Mouse (Mus musculus): ENCODE results near the gene Spata7. TPM values are rescaled to one million over a fixed set of nuclear protein-coding genes. Genes with fewer than 3 reads are reported as not detected.
A peak's percentile ranks its signal among the peaks of the same experiment; 100 is the strongest.
"Not testable (repeated sequence)": the region's sequence is repeated elsewhere in the genome, so short reads cannot be mapped to it uniquely, and the experiment has no call there.

Gene Spata7
- total RNA-seq (2021), result 10 to 100 TPM; 30.8 to 31.6 TPM
- long read RNA-seq, experiment 1, transcript Spata7-201 (12 exons, 2,052 nt), result major isoform, 12 of 25 reads
- long read RNA-seq, experiment 1, partial matches to known transcripts, result 3 of 25 reads
- long read RNA-seq, experiment 1, other reads (novel, unspliced or antisense), result 7 of 25 reads
- long read RNA-seq, experiment 2, transcript Spata7-201 (12 exons, 2,052 nt), result major isoform, 13 of 20 reads
- long read RNA-seq, experiment 2, partial matches to known transcripts, result 2 of 20 reads
- long read RNA-seq, experiment 2, other reads (novel, unspliced or antisense), result 3 of 20 reads

GRCm38 (mm10) chr12:98627392-98628259 lies at the start of gene Spata7:
Gene Spata7, plus strand, starts transcription at chr12:98628157.
- DNase-seq (ENCODE audit: low spot score in 2 of 2), result peak; percentile 78 to 86

- DNase-seq (ENCODE audit: low spot score in 2 of 2), result no peak
Measured at GRCm38 (mm10) chr12:98585302-98585701, 42.7 kb upstream of the Spata7 start.

GRCm38 (mm10) chr12:98588573-98588972 lies 39.4 kb upstream of the Spata7 start:
- DNase-seq (ENCODE audit: low spot score in 2 of 2), result no peak

GRCm38 (mm10) chr12:98591016-98591415 lies 36.9 kb upstream of the Spata7 start:
- DNase-seq (ENCODE audit: low spot score in 2 of 2), result no peak

- no peak for DNase-seq (ENCODE audit: low spot score in 2 of 2)
Measured at GRCm38 (mm10) chr12:98600861-98601260, 27.1 kb upstream of the Spata7 start.

- no peak for DNase-seq (ENCODE audit: low spot score in 2 of 2)
Measured at GRCm38 (mm10) chr12:98602114-98602513, 25.8 kb upstream of the Spata7 start.

- no peak for DNase-seq (ENCODE audit: low spot score in 2 of 2)
Measured at GRCm38 (mm10) chr12:98605264-98605663, 22.7 kb upstream of the Spata7 start.

GRCm38 (mm10) chr12:98606595-98607290 lies 21.2 kb upstream of the Spata7 start:
- DNase-seq (ENCODE audit: low spot score in 2 of 2), result no peak

GRCm38 (mm10) chr12:98610341-98610740 lies 17.6 kb upstream of the Spata7 start:
- DNase-seq (ENCODE audit: low spot score in 2 of 2), result no peak

GRCm38 (mm10) chr12:98614910-98615508 lies 12.9 kb upstream of the Spata7 start:
- DNase-seq (ENCODE audit: low spot score in 2 of 2), result no peak

- no peak for DNase-seq (ENCODE audit: low spot score in 2 of 2)
Measured at GRCm38 (mm10) chr12:98615746-98616145, 12.2 kb upstream of the Spata7 start.

GRCm38 (mm10) chr12:98619496-98619895 lies 8.5 kb upstream of the Spata7 start:
- no peak for DNase-seq (ENCODE audit: low spot score in 2 of 2)

- DNase-seq (ENCODE audit: low spot score in 2 of 2), result not testable (repeated sequence)
Measured at GRCm38 (mm10) chr12:98620922-98621321, 7.0 kb upstream of the Spata7 start.

- not testable (repeated sequence) for DNase-seq (ENCODE audit: low spot score in 2 of 2)
Measured at GRCm38 (mm10) chr12:98623266-98623665, 4.7 kb upstream of the Spata7 start.

GRCm38 (mm10) chr12:98628260-98628970 lies 458 bp downstream of the Spata7 start:
- peak in 1 of 2 experiments; percentile 5 for DNase-seq (ENCODE audit: low spot score in 2 of 2)

GRCm38 (mm10) chr12:98644852-98645251 lies 16.9 kb downstream of the Spata7 start:
- no peak for DNase-seq (ENCODE audit: low spot score in 2 of 2)

- no peak for DNase-seq (ENCODE audit: low spot score in 2 of 2)
Measured at GRCm38 (mm10) chr12:98656873-98657272, 28.9 kb downstream of the Spata7 start.

- no peak for DNase-seq (ENCODE audit: low spot score in 2 of 2)
Measured at GRCm38 (mm10) chr12:98662617-98663016, 34.7 kb downstream of the Spata7 start.

- DNase-seq (ENCODE audit: low spot score in 2 of 2), result peak; percentile 72 to 76
Measured at GRCm38 (mm10) chr12:98668132-98668814, 40.3 kb downstream of the Spata7 start.

- no peak for DNase-seq (ENCODE audit: low spot score in 2 of 2)
Measured at GRCm38 (mm10) chr12:98669086-98669485, 41.1 kb downstream of the Spata7 start.

Data from left cerebral cortex, adult 18-20 months (tissue).